Mouse (Mus musculus): ENCODE results near the gene Mcm8.
A peak's percentile ranks its signal among the peaks of the same experiment; 100 is the strongest.

Mcm8 gene

GRCm38 (mm10) chr2:132815608-132816314 lies at the start of gene Mcm8, which contains the start of gene Trmt6:
TSS of gene Mcm8 (plus strand) at chr2:132816141.
TSS of gene Trmt6 (minus strand) at chr2:132816055.
- peak; percentile 92 for DNase-seq

- no peak for DNase-seq
Observed at GRCm38 (mm10) chr2:132770822-132771221, 45.1 kb upstream of the Mcm8 start.

GRCm38 (mm10) chr2:132780978-132781377 lies 35.0 kb upstream of the Mcm8 start, which contains the start of gene Chgb:
TSS of gene Chgb (plus strand) at chr2:132781278.
- DNase-seq: no peak

GRCm38 (mm10) chr2:132781439-132782068 lies 34.4 kb upstream of the Mcm8 start:
- DNase-seq: peak; percentile 93

- DNase-seq: no peak
Observed at GRCm38 (mm10) chr2:132784039-132784438, 31.9 kb upstream of the Mcm8 start.

- DNase-seq: no peak
Observed at GRCm38 (mm10) chr2:132793441-132794203, 22.3 kb upstream of the Mcm8 start.

- no peak for DNase-seq
Observed at GRCm38 (mm10) chr2:132794204-132794586, 21.7 kb upstream of the Mcm8 start.

GRCm38 (mm10) chr2:132802976-132803375 lies 13.0 kb upstream of the Mcm8 start:
- DNase-seq: no peak

- no peak for DNase-seq
Observed at GRCm38 (mm10) chr2:132841071-132841470, 25.1 kb downstream of the Mcm8 start.

GRCm38 (mm10) chr2:132846407-132847358 lies 30.7 kb downstream of the Mcm8 start, which contains the start of gene Crls1:
TSS of gene Crls1 (plus strand) at chr2:132846666.
- peak; percentile 97 for DNase-seq

- DNase-seq: no peak
Observed at GRCm38 (mm10) chr2:132847581-132847980, 31.6 kb downstream of the Mcm8 start.

- no peak for DNase-seq
Observed at GRCm38 (mm10) chr2:132848361-132848760, 32.4 kb downstream of the Mcm8 start.

- DNase-seq: no peak
Observed at GRCm38 (mm10) chr2:132849141-132849540, 33.2 kb downstream of the Mcm8 start.

GRCm38 (mm10) chr2:132853051-132853450 lies 37.1 kb downstream of the Mcm8 start:
- no peak for DNase-seq

- DNase-seq: no peak
Observed at GRCm38 (mm10) chr2:132856333-132856732, 40.4 kb downstream of the Mcm8 start.

- no peak for DNase-seq
Observed at GRCm38 (mm10) chr2:132860435-132860834, 44.5 kb downstream of the Mcm8 start.

GRCm38 (mm10) chr2:132861456-132861855 lies 45.5 kb downstream of the Mcm8 start:
- no peak for DNase-seq

- DNase-seq: no peak
Observed at GRCm38 (mm10) chr2:132863325-132863724, 47.4 kb downstream of the Mcm8 start.

- no peak for DNase-seq
Observed at GRCm38 (mm10) chr2:132867521-132867920, 51.6 kb downstream of the Mcm8 start.

- no peak for DNase-seq
Observed at GRCm38 (mm10) chr2:132869682-132870081, 53.7 kb downstream of the Mcm8 start.

GRCm38 (mm10) chr2:132870286-132870685 lies 54.3 kb downstream of the Mcm8 start:
- DNase-seq: no peak

GRCm38 (mm10) chr2:132871663-132872062 lies 55.7 kb downstream of the Mcm8 start:
- DNase-seq: no peak

Data from thymus, postnatal 4 days (tissue).